Mouse (Mus musculus): ENCODE results near the gene Cd81. TPM values are rescaled to one million over a fixed set of nuclear protein-coding genes. Genes with fewer than 3 reads are reported as not detected.

Gene Cd81
- total and polyA plus RNA-seq, 2 experiments, result 420 to 625 TPM

GRCm38 (mm10) chr7:143017181-143017580, 35.4 kb upstream of the Cd81 start:
- Histone ChIP-seq H3K36me3 (ENCODE audit: control insufficient read depth, insufficient read depth, low read length) (no peaks in the 10 kb centered on the region), H3K27me3 (ENCODE audit: control insufficient read depth, insufficient read depth, low read length) (no peaks in the 10 kb centered on the region), H3K79me2 (ENCODE audit: control insufficient read depth, insufficient read depth, low read length) (no peaks in the 10 kb centered on the region), H3K27ac (replicated peaks; ENCODE audit: insufficient read depth, low read depth, low read length) (no peak overlapping the region), H3K9ac (ENCODE audit: low read depth, low read length) (no peak overlapping the region), H3K4me3 (ENCODE audit: insufficient read depth, low read depth, low read length) (no peak overlapping the region), H3K4me1 (ENCODE audit: control insufficient read depth, insufficient read depth, low read length) (peaks cover 3% of the 10 kb centered on the region)
- DNase-seq (ENCODE audit: extremely low read depth, low read depth, low spot score), result no peak
- WGBS, result 90% methylated on average over 4 of the region's 4 CpGs
- TF ChIP-seq CTCF (IDR thresholded peaks at IDR 0.05; ENCODE audit: low read depth, low read length) (no peak), POLR2A (IDR thresholded peaks at IDR 0.05; ENCODE audit: extremely low read depth, insufficient read depth, low read length) (no peak)

- no peak overlapping the region for H3K9ac ChIP-seq (ENCODE audit: low read depth, low read length)
- H3K27ac ChIP-seq (replicated peaks; ENCODE audit: insufficient read depth, low read depth, low read length), result no peak overlapping the region
- H3K27me3 ChIP-seq (ENCODE audit: control insufficient read depth, insufficient read depth, low read length), result no peaks in the 10 kb centered on the region
- H3K4me3 ChIP-seq (ENCODE audit: insufficient read depth, low read depth, low read length), result no peak overlapping the region
- H3K4me1 ChIP-seq (ENCODE audit: control insufficient read depth, insufficient read depth, low read length), result peaks cover 3% of the 10 kb centered on the region
- H3K79me2 ChIP-seq (ENCODE audit: control insufficient read depth, insufficient read depth, low read length), result no peaks in the 10 kb centered on the region
- H3K36me3 ChIP-seq (ENCODE audit: control insufficient read depth, insufficient read depth, low read length), result no peaks in the 10 kb centered on the region
- TF ChIP-seq POLR2A (IDR thresholded peaks at IDR 0.05; ENCODE audit: extremely low read depth, insufficient read depth, low read length), result no peak
- no peak for TF ChIP-seq CTCF (IDR thresholded peaks at IDR 0.05; ENCODE audit: low read depth, low read length)
- no peak for DNase-seq (ENCODE audit: extremely low read depth, low read depth, low spot score)
Observed at GRCm38 (mm10) chr7:143020040-143020439, 32.5 kb upstream of the Cd81 start.

GRCm38 (mm10) chr7:143020764-143021163, 31.8 kb upstream of the Cd81 start:
- Histone ChIP-seq H3K4me1 (ENCODE audit: control insufficient read depth, insufficient read depth, low read length) (peaks cover 3% of the 10 kb centered on the region), H3K9ac (ENCODE audit: low read depth, low read length) (no peak overlapping the region), H3K27me3 (ENCODE audit: control insufficient read depth, insufficient read depth, low read length) (no peaks in the 10 kb centered on the region), H3K36me3 (ENCODE audit: control insufficient read depth, insufficient read depth, low read length) (no peaks in the 10 kb centered on the region), H3K4me3 (ENCODE audit: insufficient read depth, low read depth, low read length) (no peak overlapping the region), H3K79me2 (ENCODE audit: control insufficient read depth, insufficient read depth, low read length) (no peaks in the 10 kb centered on the region), H3K27ac (replicated peaks; ENCODE audit: insufficient read depth, low read depth, low read length) (peak overlapping the region; percentile 31)
- DNase-seq (ENCODE audit: extremely low read depth, low read depth, low spot score), result peak; percentile 30
- no peak for TF ChIP-seq CTCF (IDR thresholded peaks at IDR 0.05; ENCODE audit: low read depth, low read length)
- no peak for TF ChIP-seq POLR2A (IDR thresholded peaks at IDR 0.05; ENCODE audit: extremely low read depth, insufficient read depth, low read length)
- 82% methylated on average over 3 of the region's 3 CpGs for WGBS

- 61% methylated on average over 5 of the region's 5 CpGs for WGBS
- no peaks in the 10 kb centered on the region for H3K79me2 ChIP-seq (ENCODE audit: control insufficient read depth, insufficient read depth, low read length)
Observed at GRCm38 (mm10) chr7:143021356-143022164, 31.0 kb upstream of the Cd81 start.

GRCm38 (mm10) chr7:143023499-143023898, 29.0 kb upstream of the Cd81 start:
- Histone ChIP-seq H3K4me3 (ENCODE audit: insufficient read depth, low read depth, low read length) (no peak overlapping the region), H3K36me3 (ENCODE audit: control insufficient read depth, insufficient read depth, low read length) (no peaks in the 10 kb centered on the region), H3K79me2 (ENCODE audit: control insufficient read depth, insufficient read depth, low read length) (no peaks in the 10 kb centered on the region), H3K27me3 (ENCODE audit: control insufficient read depth, insufficient read depth, low read length) (no peaks in the 10 kb centered on the region), H3K4me1 (ENCODE audit: control insufficient read depth, insufficient read depth, low read length) (no peaks in the 10 kb centered on the region), H3K27ac (replicated peaks; ENCODE audit: insufficient read depth, low read depth, low read length) (no peak overlapping the region), H3K9ac (ENCODE audit: low read depth, low read length) (no peak overlapping the region)
- WGBS, result 87% methylated on average over 2 of the region's 2 CpGs
- no peak for DNase-seq (ENCODE audit: extremely low read depth, low read depth, low spot score)
- TF ChIP-seq POLR2A (IDR thresholded peaks at IDR 0.05; ENCODE audit: extremely low read depth, insufficient read depth, low read length) (no peak), CTCF (IDR thresholded peaks at IDR 0.05; ENCODE audit: low read depth, low read length) (no peak)

More at GRCm38 (mm10) chr7:143021356-143022164, 31.0 kb upstream of the Cd81 start:
- peak overlapping the region; percentile 26; the same call in 1 of the 2 replicates for H3K27ac ChIP-seq (replicated peaks; ENCODE audit: insufficient read depth, low read depth, low read length)
- H3K9ac ChIP-seq (ENCODE audit: low read depth, low read length), result no peak overlapping the region
- no peak for DNase-seq (ENCODE audit: extremely low read depth, low read depth, low spot score)
- no peaks in the 10 kb centered on the region for H3K27me3 ChIP-seq (ENCODE audit: control insufficient read depth, insufficient read depth, low read length)
- TF ChIP-seq POLR2A (IDR thresholded peaks at IDR 0.05; ENCODE audit: extremely low read depth, insufficient read depth, low read length) (no peak), CTCF (IDR thresholded peaks at IDR 0.05; ENCODE audit: low read depth, low read length) (no peak)
- no peak overlapping the region for H3K4me3 ChIP-seq (ENCODE audit: insufficient read depth, low read depth, low read length)
- H3K36me3 ChIP-seq (ENCODE audit: control insufficient read depth, insufficient read depth, low read length), result no peaks in the 10 kb centered on the region
- no peaks in the 10 kb centered on the region for H3K4me1 ChIP-seq (ENCODE audit: control insufficient read depth, insufficient read depth, low read length)

- H3K36me3 ChIP-seq (ENCODE audit: control insufficient read depth, insufficient read depth, low read length), result no peaks in the 10 kb centered on the region
- WGBS, result 92% methylated on average over 1 of the region's 1 CpGs
- H3K4me3 ChIP-seq (ENCODE audit: insufficient read depth, low read depth, low read length), result no peak overlapping the region
- H3K9ac ChIP-seq (ENCODE audit: low read depth, low read length), result no peak overlapping the region
- H3K4me1 ChIP-seq (ENCODE audit: control insufficient read depth, insufficient read depth, low read length), result no peaks in the 10 kb centered on the region
- DNase-seq (ENCODE audit: extremely low read depth, low read depth, low spot score), result no peak
- no peaks in the 10 kb centered on the region for H3K79me2 ChIP-seq (ENCODE audit: control insufficient read depth, insufficient read depth, low read length)
- no peaks in the 10 kb centered on the region for H3K27me3 ChIP-seq (ENCODE audit: control insufficient read depth, insufficient read depth, low read length)
- H3K27ac ChIP-seq (replicated peaks; ENCODE audit: insufficient read depth, low read depth, low read length), result no peak overlapping the region
- TF ChIP-seq POLR2A (IDR thresholded peaks at IDR 0.05; ENCODE audit: extremely low read depth, insufficient read depth, low read length) (no peak), CTCF (IDR thresholded peaks at IDR 0.05; ENCODE audit: low read depth, low read length) (no peak)
Observed at GRCm38 (mm10) chr7:143024293-143024692, 28.2 kb upstream of the Cd81 start.

All from liver, adult 2 months (tissue).